Mouse (Mus musculus): Measurements from ENCODE around the gene Fbxw10. TPM values are rescaled to one million over a fixed set of nuclear protein-coding genes. Genes with fewer than 3 reads are reported as not detected.

Gene Fbxw10
- 4.3 and 5.2 TPM in 2 replicates for polyA plus RNA-seq (2012; rRNA removed)

DNA sequence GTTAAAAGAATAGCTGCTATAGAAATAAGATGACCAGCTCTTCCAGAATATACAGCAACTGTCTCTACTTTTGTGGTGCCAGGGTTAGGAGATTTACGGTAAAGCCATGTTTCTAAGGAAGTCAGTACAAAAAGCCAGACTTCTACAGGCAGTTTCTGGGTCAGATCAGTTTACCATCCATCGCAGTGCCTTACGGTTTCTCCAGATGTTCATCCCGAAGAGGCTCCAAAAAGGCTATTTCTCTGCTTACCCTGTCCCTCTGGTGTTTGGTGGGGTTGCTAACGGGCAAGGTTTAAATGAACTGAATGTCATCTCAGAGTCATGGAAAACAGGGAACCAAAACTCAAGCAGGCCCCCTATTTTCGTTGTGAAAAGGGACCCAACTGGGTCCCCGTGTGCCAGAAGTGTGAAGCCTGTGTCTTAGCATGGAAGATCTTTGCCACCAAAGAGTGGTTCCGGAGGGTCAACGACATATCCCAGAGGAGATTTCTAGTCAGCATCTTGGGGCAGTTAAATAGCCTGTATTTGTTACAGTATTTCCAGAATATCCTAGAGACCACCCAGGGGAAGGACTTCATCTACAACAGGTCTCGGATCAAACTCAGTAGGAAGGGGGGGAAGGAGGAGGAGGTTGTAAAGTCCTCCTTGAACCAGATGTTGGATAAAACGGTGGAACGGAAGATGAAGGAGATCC, at the start of gene Fbxw10:
TSS of gene Fbxw10 (plus strand) at position 109 of the 694 bp plus-strand sequence.
- Histone ChIP-seq H3K27ac (ENCODE audit: control insufficient read depth, insufficient read depth, low read length) (peak within 1 kb of the TSS; percentile 72), H3K36me3 (ENCODE audit: control insufficient read depth, insufficient read depth, low read length) (no peaks in the 10 kb centered on the region), H3K4me1 (replicated peaks; ENCODE audit: control insufficient read depth, insufficient read depth, low read length) (peaks cover 17% of the 10 kb centered on the region), H3K4me3 (ENCODE audit: control insufficient read depth, insufficient read depth, low read length) (peak within 1 kb of the TSS; percentile 44), H3K27me3 (ENCODE audit: control insufficient read depth, insufficient read depth, low read length) (no peaks in the 10 kb centered on the region)
- peak; percentile 41 for DNase-seq
- TF ChIP-seq POLR2A (IDR thresholded peaks at IDR 0.05; ENCODE audit: control insufficient read depth, extremely low read depth, insufficient read depth, low read length, poor library complexity), result no peak
- TF ChIP-seq CTCF (IDR thresholded peaks at IDR 0.05; ENCODE audit: borderline replicate concordance, control insufficient read depth, extremely low read depth, insufficient read depth, low read length, poor library complexity), result no peak
- WGBS, result 31% methylated on average over 12 of the region's 12 CpGs

DNA sequence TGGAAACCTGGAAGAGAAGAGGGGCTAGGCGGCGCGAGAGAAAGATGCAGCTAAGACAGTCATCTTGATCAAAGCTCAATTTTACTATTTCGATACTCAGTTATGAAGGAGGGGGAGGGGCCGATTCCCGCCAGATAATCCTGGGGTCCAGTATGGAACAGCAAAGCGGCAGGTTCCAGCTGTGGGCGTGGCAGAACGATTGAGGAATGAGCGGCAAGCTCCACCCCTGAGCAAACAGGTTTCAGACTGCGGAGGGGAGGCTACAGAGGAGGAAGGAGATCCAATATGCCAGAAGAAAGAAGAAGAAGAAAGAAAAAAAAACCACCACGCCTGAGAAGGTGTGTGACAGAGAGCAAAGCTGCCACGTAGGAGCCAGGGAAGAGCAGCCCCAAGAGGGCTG, 42.8 kb upstream of the Fbxw10 start:
- Histone ChIP-seq H3K36me3 (ENCODE audit: control insufficient read depth, insufficient read depth, low read length) (no peaks in the 10 kb centered on the region), H3K27me3 (ENCODE audit: control insufficient read depth, insufficient read depth, low read length) (no peaks in the 10 kb centered on the region), H3K27ac (ENCODE audit: control insufficient read depth, insufficient read depth, low read length) (no peak overlapping the region), H3K4me3 (ENCODE audit: control insufficient read depth, insufficient read depth, low read length) (no peak overlapping the region), H3K4me1 (replicated peaks; ENCODE audit: control insufficient read depth, insufficient read depth, low read length) (no peaks in the 10 kb centered on the region)
- TF ChIP-seq POLR2A (IDR thresholded peaks at IDR 0.05; ENCODE audit: control insufficient read depth, extremely low read depth, insufficient read depth, low read length, poor library complexity) (no peak), CTCF (IDR thresholded peaks at IDR 0.05; ENCODE audit: borderline replicate concordance, control insufficient read depth, extremely low read depth, insufficient read depth, low read length, poor library complexity) (no peak)
- WGBS, result 78% methylated on average over 13 of the region's 13 CpGs
- no peak for DNase-seq

DNA sequence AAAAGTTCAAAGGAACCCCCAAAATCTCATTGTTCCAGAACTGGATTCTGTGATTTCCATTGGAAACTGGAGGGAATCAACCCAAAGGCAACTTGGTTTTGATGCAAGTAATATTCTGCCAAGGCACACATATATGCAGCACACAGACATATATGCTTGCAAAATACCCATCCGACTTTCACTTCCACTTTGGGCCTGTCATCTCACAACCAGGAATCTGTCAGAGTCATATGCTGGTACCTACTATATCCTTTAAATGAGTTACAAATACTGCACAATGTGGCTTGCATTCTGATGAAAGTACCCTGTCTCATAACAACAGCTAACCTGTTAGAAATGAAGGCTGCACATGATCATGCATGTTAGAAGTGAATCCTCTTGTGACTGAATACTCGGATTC, 38.9 kb upstream of the Fbxw10 start:
- Histone ChIP-seq H3K36me3 (ENCODE audit: control insufficient read depth, insufficient read depth, low read length) (no peaks in the 10 kb centered on the region), H3K27me3 (ENCODE audit: control insufficient read depth, insufficient read depth, low read length) (no peaks in the 10 kb centered on the region), H3K27ac (ENCODE audit: control insufficient read depth, insufficient read depth, low read length) (no peak overlapping the region), H3K4me1 (replicated peaks; ENCODE audit: control insufficient read depth, insufficient read depth, low read length) (no peaks in the 10 kb centered on the region), H3K4me3 (ENCODE audit: control insufficient read depth, insufficient read depth, low read length) (no peak overlapping the region)
- TF ChIP-seq POLR2A (IDR thresholded peaks at IDR 0.05; ENCODE audit: control insufficient read depth, extremely low read depth, insufficient read depth, low read length, poor library complexity) (no peak), CTCF (IDR thresholded peaks at IDR 0.05; ENCODE audit: borderline replicate concordance, control insufficient read depth, extremely low read depth, insufficient read depth, low read length, poor library complexity) (no peak)
- 87% methylated on average over 2 of the region's 2 CpGs for WGBS
- no peak for DNase-seq

DNA sequence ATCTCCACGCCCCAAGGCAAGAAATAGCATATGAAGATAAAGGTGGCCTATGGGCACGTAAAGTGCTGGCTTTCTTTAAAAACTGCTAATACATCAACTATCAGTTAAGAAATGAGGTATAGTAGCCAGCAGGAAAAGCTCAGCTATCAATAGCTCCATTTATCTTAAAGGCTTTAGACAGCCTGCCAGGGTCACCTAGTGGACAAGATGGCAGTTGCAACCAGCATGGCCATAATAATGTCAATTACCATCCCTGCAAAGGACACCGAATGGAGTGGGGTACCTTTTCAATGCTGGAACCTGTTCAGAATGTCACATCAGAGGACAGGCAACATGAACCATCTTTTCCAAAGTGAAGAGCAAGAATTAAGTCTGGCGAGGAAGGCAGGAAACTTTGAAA, 37.7 kb upstream of the Fbxw10 start:
- Histone ChIP-seq H3K27me3 (ENCODE audit: control insufficient read depth, insufficient read depth, low read length) (no peaks in the 10 kb centered on the region), H3K4me3 (ENCODE audit: control insufficient read depth, insufficient read depth, low read length) (no peak overlapping the region), H3K4me1 (replicated peaks; ENCODE audit: control insufficient read depth, insufficient read depth, low read length) (no peaks in the 10 kb centered on the region), H3K36me3 (ENCODE audit: control insufficient read depth, insufficient read depth, low read length) (no peaks in the 10 kb centered on the region), H3K27ac (ENCODE audit: control insufficient read depth, insufficient read depth, low read length) (no peak overlapping the region)
- WGBS, result 92% methylated on average over 4 of the region's 4 CpGs
- no peak for DNase-seq
- TF ChIP-seq CTCF (IDR thresholded peaks at IDR 0.05; ENCODE audit: borderline replicate concordance, control insufficient read depth, extremely low read depth, insufficient read depth, low read length, poor library complexity) (no peak), POLR2A (IDR thresholded peaks at IDR 0.05; ENCODE audit: control insufficient read depth, extremely low read depth, insufficient read depth, low read length, poor library complexity) (no peak)

DNA sequence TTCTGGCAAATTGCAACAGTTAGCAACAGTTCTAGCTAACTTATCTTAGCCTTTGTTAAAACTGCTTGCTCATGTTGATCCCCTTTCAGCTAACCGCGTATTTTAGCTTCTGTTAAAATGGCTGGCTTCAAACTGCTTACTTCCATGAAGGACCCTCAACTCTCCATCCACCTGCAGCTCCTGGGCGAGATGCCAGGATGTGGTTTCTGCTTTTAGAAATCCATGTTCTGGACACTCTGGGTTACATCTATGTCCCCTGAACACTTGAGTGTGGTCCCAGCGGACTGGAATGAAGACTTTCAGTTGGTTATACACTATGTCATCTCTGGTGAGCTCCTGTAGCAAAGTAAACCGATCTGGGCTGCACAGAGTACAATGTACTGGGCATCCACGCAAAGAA, 34.6 kb upstream of the Fbxw10 start:
- H3K4me3 ChIP-seq (ENCODE audit: control insufficient read depth, insufficient read depth, low read length), result no peak overlapping the region
- no peak for DNase-seq
- H3K27ac ChIP-seq (ENCODE audit: control insufficient read depth, insufficient read depth, low read length), result no peak overlapping the region
- 53% methylated on average over 6 of the region's 6 CpGs for WGBS
- H3K36me3 ChIP-seq (ENCODE audit: control insufficient read depth, insufficient read depth, low read length), result no peaks in the 10 kb centered on the region
- H3K4me1 ChIP-seq (replicated peaks; ENCODE audit: control insufficient read depth, insufficient read depth, low read length), result no peaks in the 10 kb centered on the region
- no peak for TF ChIP-seq CTCF (IDR thresholded peaks at IDR 0.05; ENCODE audit: borderline replicate concordance, control insufficient read depth, extremely low read depth, insufficient read depth, low read length, poor library complexity)
- no peak for TF ChIP-seq POLR2A (IDR thresholded peaks at IDR 0.05; ENCODE audit: control insufficient read depth, extremely low read depth, insufficient read depth, low read length, poor library complexity)
- no peaks in the 10 kb centered on the region for H3K27me3 ChIP-seq (ENCODE audit: control insufficient read depth, insufficient read depth, low read length)

DNA sequence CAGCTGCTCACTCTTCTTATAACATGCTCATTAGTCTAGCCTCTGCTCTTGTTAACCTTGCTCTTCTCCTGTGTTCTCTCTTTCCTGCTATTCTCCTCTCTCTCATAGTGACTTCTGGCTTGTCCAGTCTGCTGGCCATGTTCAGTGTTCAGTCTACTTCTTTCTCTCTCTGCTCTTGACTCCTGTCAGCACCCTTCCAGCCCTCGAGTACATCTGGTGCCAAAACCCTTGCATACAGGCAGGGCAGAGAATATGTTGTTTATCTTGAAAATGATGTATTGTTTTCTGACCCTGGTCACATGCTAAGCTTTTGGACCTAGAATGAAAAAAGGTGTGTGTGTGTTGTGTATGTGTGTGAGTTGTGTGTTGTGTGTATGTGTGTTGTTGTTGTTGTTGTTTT, 33.4 kb upstream of the Fbxw10 start:
- no peak overlapping the region for H3K4me3 ChIP-seq (ENCODE audit: control insufficient read depth, insufficient read depth, low read length)
- H3K27ac ChIP-seq (ENCODE audit: control insufficient read depth, insufficient read depth, low read length), result no peak overlapping the region
- no peaks in the 10 kb centered on the region for H3K27me3 ChIP-seq (ENCODE audit: control insufficient read depth, insufficient read depth, low read length)
- DNase-seq, result no peak
- no peaks in the 10 kb centered on the region for H3K4me1 ChIP-seq (replicated peaks; ENCODE audit: control insufficient read depth, insufficient read depth, low read length)
- H3K36me3 ChIP-seq (ENCODE audit: control insufficient read depth, insufficient read depth, low read length), result no peaks in the 10 kb centered on the region
- TF ChIP-seq POLR2A (IDR thresholded peaks at IDR 0.05; ENCODE audit: control insufficient read depth, extremely low read depth, insufficient read depth, low read length, poor library complexity) (no peak), CTCF (IDR thresholded peaks at IDR 0.05; ENCODE audit: borderline replicate concordance, control insufficient read depth, extremely low read depth, insufficient read depth, low read length, poor library complexity) (no peak)
- 83% methylated on average over 1 of the region's 1 CpGs for WGBS
